Mouse (Mus musculus) lung, embryonic 14.5 days (tissue): ENCODE results near the gene Zfp827. TPM values are rescaled to one million over a fixed set of nuclear protein-coding genes. Genes with fewer than 3 reads are reported as not detected.

Experiments used
- ATAC-seq: fragments of 200-750 bp; cut with Nextera tagmentation; 2 replicates; pipeline ENCODE4 v1.8.0; 2017; ENCODE audit warnings: mild to moderate bottlenecking, moderate TSS enrichment, moderate library complexity; ENCODE audit not compliant: insufficient read depth
- DNase-seq: peaks from one replicate; pipeline ENCODE4 v3.0.0-alpha.2; 2015
- H3K27ac ChIP-seq: fragments of 300-500 bp; sonication (generic); 2 replicates; pipeline ENCODE4 v1.5.1; 2014; ENCODE audit warnings: low read depth, mild to moderate bottlenecking, moderate library complexity
- H3K27me3 ChIP-seq: fragments of 300-500 bp; sonication (generic); 2 replicates; pipeline ENCODE4 v1.6.1; 2014; ENCODE audit warnings: low read length, control low read depth; ENCODE audit not compliant: insufficient read depth
- H3K36me3 ChIP-seq: fragments of 300-500 bp; sonication (generic); 2 replicates; pipeline ENCODE4 v1.6.1; 2014; ENCODE audit warnings: control low read depth; ENCODE audit not compliant: insufficient read depth
- H3K4me1 ChIP-seq: fragments of 300-500 bp; sonication (generic); 2 replicates; pipeline ENCODE4 v1.6.1; 2014; ENCODE audit warnings: antibody characterized with exemption, control low read depth; ENCODE audit not compliant: insufficient read depth
- H3K4me2 ChIP-seq: fragments of 300-500 bp; sonication (generic); 2 replicates; pipeline ENCODE4 v1.6.1; 2014; ENCODE audit warnings: mild to moderate bottlenecking
- H3K4me3 ChIP-seq: fragments of 300-500 bp; sonication (generic); 2 replicates; pipeline ENCODE4 v1.5.1; 2014; ENCODE audit warnings: low read depth, low read length
- H3K9ac ChIP-seq: fragments of 300-500 bp; sonication (generic); 2 replicates; pipeline ENCODE4 v1.6.1; 2014
- H3K9me3 ChIP-seq: fragments of 300-500 bp; sonication (generic); 2 replicates; pipeline ENCODE4 v1.6.1; 2016; ENCODE audit warnings: low read depth, low read length, control low read depth
- CTCF ChIP-seq: IDR thresholded peaks from 2 replicates; pipeline ENCODE4 v1.5.1; 2016; ENCODE audit warnings: antibody characterized with exemption, low read depth
- WGBS: fragments of 180-500 bp; shearing (Covaris S2); extraction: QIAGEN DNeasy Blood & Tissue Kit; methylation state at CpG from one replicate; pipeline ENCODE4 v1.1.7; 2014; 5-methylcytosine and 5-hydroxymethylcytosine counted together
- polyA plus RNA-seq: library from polyadenylated mRNA; unstranded; fragments of >200 nt; fragmentation: Nextera tagmentation; extraction: Ambion mirVana; gene quantifications from 2 replicates; pipeline ENCODE4 v1.2.1, GENCODE M21; 2014

Zfp827 gene
- polyA plus RNA-seq, 1 experiment from 2014 or later: 9.5 TPM

DNA sequence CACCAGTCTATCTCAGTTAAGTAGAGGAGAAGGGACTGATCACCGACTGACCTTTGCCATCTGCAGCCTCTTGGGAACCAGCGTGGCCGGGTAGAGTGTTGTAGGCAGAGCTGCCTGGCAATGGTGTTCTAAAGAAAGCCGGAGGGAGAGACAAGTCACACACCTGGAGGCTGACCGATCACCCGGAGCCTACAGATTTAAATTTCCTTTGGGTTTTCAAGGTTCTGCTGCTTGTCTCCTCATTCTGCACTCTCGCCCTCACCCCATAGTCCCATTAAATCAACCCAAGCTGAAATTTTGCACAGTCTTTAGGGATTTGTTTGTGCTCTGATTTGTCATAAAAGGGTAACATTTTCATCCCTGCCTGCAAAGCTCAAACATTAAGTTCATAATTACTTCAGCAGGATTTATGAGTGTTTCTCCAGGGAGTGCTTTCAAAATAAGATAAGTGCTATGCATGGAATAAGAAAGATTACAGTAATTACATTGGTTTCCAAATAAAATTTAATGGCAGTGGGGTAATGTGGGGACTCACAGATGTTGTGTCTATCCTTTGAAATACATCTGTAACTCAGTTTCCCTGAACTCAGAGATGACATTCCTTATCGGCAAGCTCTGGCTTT, 201.1 kb downstream of the Zfp827 start:
- Histone ChIP-seq H3K4me3 (no peak overlapping the region), H3K36me3 (no peaks in the 10 kb centered on the region), H3K27ac (no peak overlapping the region), H3K9me3 (no peaks in the 10 kb centered on the region), H3K9ac (no peak overlapping the region), H3K4me2 (no peak overlapping the region), H3K4me1 (no peaks in the 10 kb centered on the region), H3K27me3 (no peaks in the 10 kb centered on the region)
- TF ChIP-seq CTCF: no peak
- DNase-seq: no peak
- WGBS: 85% methylated on average over 8 of the region's 8 CpGs
- ATAC-seq: no peak

GRCm38 (mm10) chr8:79239320-79239719, 211.1 kb downstream of the Zfp827 start:
- TF ChIP-seq CTCF: no peak
- DNase-seq (no peak), ATAC-seq (no peak)
- Histone ChIP-seq H3K4me1 (no peaks in the 10 kb centered on the region), H3K9me3 (no peaks in the 10 kb centered on the region), H3K4me3 (no peak overlapping the region), H3K27ac (no peak overlapping the region), H3K9ac (no peak overlapping the region), H3K27me3 (no peaks in the 10 kb centered on the region), H3K36me3 (no peaks in the 10 kb centered on the region), H3K4me2 (no peak overlapping the region)
- 63% methylated on average over 3 of the region's 3 CpGs for WGBS

DNA sequence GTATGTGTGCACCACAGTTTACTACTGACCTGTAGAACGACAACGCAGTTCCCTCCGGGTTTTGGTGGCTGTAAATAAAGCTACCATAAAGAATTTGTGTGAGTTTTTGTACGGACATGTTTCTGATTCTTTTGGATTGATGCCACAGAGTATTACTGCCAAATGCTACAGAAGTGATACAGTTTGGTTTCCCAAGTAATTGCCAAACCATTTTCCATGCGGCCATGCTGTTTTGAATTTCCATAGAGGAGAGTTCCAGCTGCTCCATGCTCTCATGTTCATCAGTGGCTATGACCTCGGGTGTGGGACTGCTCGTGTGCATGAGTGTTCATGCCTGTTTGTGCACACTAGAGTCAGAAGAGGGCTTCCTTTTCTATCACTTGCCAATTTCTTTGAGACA, 211.8 kb downstream of the Zfp827 start:
- DNase-seq: peak; percentile 41
- Histone ChIP-seq H3K4me3 (no peak overlapping the region), H3K27ac (no peak overlapping the region), H3K9ac (no peak overlapping the region), H3K4me2 (no peak overlapping the region), H3K4me1 (no peaks in the 10 kb centered on the region), H3K27me3 (no peaks in the 10 kb centered on the region), H3K36me3 (no peaks in the 10 kb centered on the region), H3K9me3 (no peaks in the 10 kb centered on the region)
- WGBS: 73% methylated on average over 7 of the region's 7 CpGs
- ATAC-seq: no peak
- no peak for TF ChIP-seq CTCF

Other genes with a start within 250 kb of the Zfp827 start
- gene Lsm6, start 207.3 kb upstream of the Zfp827 start, polyA plus RNA-seq: 286 TPM in 2 replicates
- gene 1700011L22Rik, start 220.1 kb downstream of the Zfp827 start, polyA plus RNA-seq: not detected in 2 replicates